Mouse (Mus musculus) kidney, postnatal 14 days (tissue): Measurements from ENCODE around the gene Sstr5.

Experiments used
- DNase-seq: peaks from one replicate; pipeline ENCODE4 v3.0.0; 2022; ENCODE audit warnings: mixed read lengths

The Sstr5 gene

GRCm38 (mm10) chr17:25497013-25497412 lies at the start of gene Sstr5:
TSS of gene Sstr5 (minus strand) at chr17:25497288.
- peak; percentile 15 for DNase-seq

GRCm38 (mm10) chr17:25541768-25542167 lies 44.7 kb upstream of the Sstr5 start:
- no peak for DNase-seq

- DNase-seq = no peak
Observed at GRCm38 (mm10) chr17:25540731-25541130, 43.6 kb upstream of the Sstr5 start.

GRCm38 (mm10) chr17:25538945-25539875 lies 42.1 kb upstream of the Sstr5 start:
- DNase-seq = peak; percentile 24

GRCm38 (mm10) chr17:25530357-25531022 lies 33.4 kb upstream of the Sstr5 start:
- no peak for DNase-seq

GRCm38 (mm10) chr17:25522080-25522479 lies 25.0 kb upstream of the Sstr5 start:
- DNase-seq = no peak

- no peak for DNase-seq
Observed at GRCm38 (mm10) chr17:25520492-25520891, 23.4 kb upstream of the Sstr5 start.

GRCm38 (mm10) chr17:25519511-25519910 lies 22.4 kb upstream of the Sstr5 start:
- no peak for DNase-seq

GRCm38 (mm10) chr17:25518144-25518543 lies 21.1 kb upstream of the Sstr5 start:
- DNase-seq = no peak

GRCm38 (mm10) chr17:25516315-25516714 lies 19.2 kb upstream of the Sstr5 start:
- peak; percentile 7 for DNase-seq

- DNase-seq = no peak
Observed at GRCm38 (mm10) chr17:25514055-25514454, 17.0 kb upstream of the Sstr5 start.

GRCm38 (mm10) chr17:25511876-25512275 lies 14.8 kb upstream of the Sstr5 start:
- DNase-seq = no peak

- no peak for DNase-seq
Observed at GRCm38 (mm10) chr17:25510074-25510830, 13.2 kb upstream of the Sstr5 start.

GRCm38 (mm10) chr17:25508860-25509577 lies 11.9 kb upstream of the Sstr5 start:
- no peak for DNase-seq

GRCm38 (mm10) chr17:25507799-25508198 lies 10.7 kb upstream of the Sstr5 start:
- peak; percentile 67 for DNase-seq

- DNase-seq = no peak
Observed at GRCm38 (mm10) chr17:25502599-25502998, 5.5 kb upstream of the Sstr5 start.

- DNase-seq = no peak
Observed at GRCm38 (mm10) chr17:25482092-25482491, 15.0 kb downstream of the Sstr5 start.

- no peak for DNase-seq
Observed at GRCm38 (mm10) chr17:25480820-25481219, 16.3 kb downstream of the Sstr5 start.

- DNase-seq = no peak
Observed at GRCm38 (mm10) chr17:25480152-25480551, 16.9 kb downstream of the Sstr5 start.

GRCm38 (mm10) chr17:25475946-25476744 lies 20.9 kb downstream of the Sstr5 start:
- DNase-seq = peak; percentile 56

- peak; percentile 74 for DNase-seq
Observed at GRCm38 (mm10) chr17:25474330-25475077, 22.6 kb downstream of the Sstr5 start.
